Mouse (Mus musculus) Patski (cell line): ENCODE data around the gene Tcam1. TPM values are rescaled to one million over a fixed set of nuclear protein-coding genes. Genes with fewer than 3 reads are reported as not detected.
A peak's percentile ranks its signal among the peaks of the same experiment; 100 is the strongest.

Source experiments
- ATAC-seq: fragments of 100-300 bp; one replicate; pipeline ENCODE4 v1.8.0; 2021
- CTCF ChIA-PET: fragments of 350-600 bp; sonication (Branson Sonifier 250); formaldehyde crosslinking; loops from one replicate; lab custom pipeline; 2022; ENCODE audit warnings: inconsistent platforms; lab: Charles Lee
- POLR2A ChIA-PET: fragments of 350-600 bp; sonication (Branson Sonifier 250); formaldehyde crosslinking; loops from one replicate; lab custom pipeline; 2022; ENCODE audit warnings: antibody characterized with exemption, inconsistent platforms; lab: Charles Lee
- DNase-seq: peaks from one replicate; pipeline ENCODE4 v3.0.0-alpha.2; 2011; ENCODE audit warnings: low read depth, low spot score
- H3K27me3 ChIP-seq: fragments of 371-371 bp; one replicate; pipeline ENCODE4 v1.5.1; 2021
- CTCF ChIP-seq: fragments of 100-300 bp; IDR thresholded peaks from one replicate; pipeline ENCODE4 v1.5.1; 2021
- in situ Hi-C: fragments of 300-500 bp; cut with MboI; formaldehyde crosslinking; loops from 3 replicates; pipeline ENCODE4 v1.11.1; 2018; ENCODE audit warnings: low pct_unique_long_range_greater_than_20kb, mixed read lengths
- polyA plus RNA-seq: library from polyadenylated mRNA; unstranded; gene quantifications from one replicate; pipeline ENCODE4 v1.2.3, GENCODE M21; 2021

Tcam1 gene
- polyA plus RNA-seq, 1 experiment from 2014 or later: 0.37 TPM

DNA sequence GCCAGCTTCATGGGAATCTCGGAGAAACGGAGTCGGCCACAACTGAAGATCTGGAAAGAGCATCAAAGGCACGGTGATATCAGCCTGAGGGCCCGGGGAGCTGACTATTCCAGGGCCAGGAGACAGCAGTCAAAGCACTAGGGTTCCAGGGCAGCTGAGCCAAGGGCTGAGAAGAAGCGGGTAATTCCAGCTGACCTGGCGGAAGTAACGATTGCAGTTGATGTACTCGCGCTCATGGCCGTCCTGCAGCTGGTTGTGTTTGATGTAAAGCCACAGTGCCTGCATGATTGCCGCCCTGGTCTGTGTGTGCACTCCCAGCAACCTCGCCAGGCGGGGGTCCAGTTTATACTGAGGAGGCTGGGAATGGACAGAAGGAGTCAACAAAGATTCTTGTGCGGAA, 11.5 kb upstream of the Tcam1 start:
- in situ Hi-C loops: no loop called here
- POLR2A ChIA-PET: no interaction called here
- TF ChIP-seq CTCF: no peak

DNA sequence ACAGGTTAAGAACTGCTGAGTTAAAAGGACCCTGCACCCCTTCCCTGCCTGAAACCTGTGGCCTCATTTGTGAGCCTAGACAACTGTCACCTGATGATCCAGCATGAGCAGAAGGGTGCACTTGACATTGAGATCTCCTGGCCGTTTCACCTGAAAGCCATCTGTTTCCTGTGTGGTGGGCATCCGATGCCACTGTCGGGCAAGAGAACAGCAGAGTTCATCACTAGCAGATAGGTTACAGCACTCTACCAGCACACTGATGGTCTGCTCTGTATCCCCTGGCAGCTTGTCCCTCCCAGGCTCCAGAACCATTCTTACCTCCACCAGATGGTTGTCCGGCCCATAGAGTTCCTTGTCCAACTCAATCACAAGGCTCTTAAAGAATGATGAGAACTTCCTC, 10.9 kb upstream of the Tcam1 start:
- in situ Hi-C loops: no loop called here
- H3K27me3 ChIP-seq: no peaks in the 10 kb centered on the region
- ChIA-PET CTCF (interaction anchor here (1.5 to 2.0 kb wide), 2 partner anchors 9 to 10 kb away, joined by 4 read pairs; partner anchors contain the start of genes Ftsj3 and Psmc5), POLR2A (no interaction called here)
- DNase-seq (no peak), ATAC-seq (no peak)
- TF ChIP-seq CTCF: no peak

More for the DNA sequence above, 11.5 kb upstream of the Tcam1 start:
- no peak for DNase-seq
- no peaks in the 10 kb centered on the region for H3K27me3 ChIP-seq
- CTCF ChIA-PET: interaction anchor here (2.0 kb wide), 1 partner anchor 11 kb away, joined by 4 read pairs; no protein-coding TSS in a partner anchor
- ATAC-seq: no peak

DNA sequence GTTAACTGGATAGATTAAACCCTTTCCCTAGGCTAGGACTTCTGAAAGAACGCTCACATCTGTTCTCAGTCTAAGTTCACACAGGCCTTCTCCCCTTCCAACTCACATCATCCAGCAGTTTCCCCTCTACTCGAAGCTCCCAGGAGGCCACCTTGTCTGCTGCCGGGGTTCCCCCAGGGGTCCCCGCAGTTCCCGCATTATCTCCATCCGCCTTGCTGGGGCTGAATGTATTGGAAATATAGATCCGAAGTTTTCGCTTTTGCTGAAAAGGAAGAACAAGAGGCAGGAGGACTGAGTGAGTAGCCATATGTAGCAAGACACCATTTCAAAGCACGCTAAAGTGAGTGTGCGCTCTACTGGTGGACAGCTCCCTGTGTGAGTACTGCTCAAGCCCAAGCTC, 10.0 kb upstream of the Tcam1 start:
- H3K27me3 ChIP-seq: no peaks in the 10 kb centered on the region
- in situ Hi-C loops: no loop called here
- ATAC-seq (no peak), DNase-seq (no peak)
- no peak for TF ChIP-seq CTCF
- ChIA-PET CTCF (interaction anchor here (1.5 to 2.0 kb wide), 2 partner anchors 9 to 10 kb away, joined by 4 read pairs; partner anchors contain the start of genes Ftsj3 and Psmc5), POLR2A (no interaction called here)

DNA sequence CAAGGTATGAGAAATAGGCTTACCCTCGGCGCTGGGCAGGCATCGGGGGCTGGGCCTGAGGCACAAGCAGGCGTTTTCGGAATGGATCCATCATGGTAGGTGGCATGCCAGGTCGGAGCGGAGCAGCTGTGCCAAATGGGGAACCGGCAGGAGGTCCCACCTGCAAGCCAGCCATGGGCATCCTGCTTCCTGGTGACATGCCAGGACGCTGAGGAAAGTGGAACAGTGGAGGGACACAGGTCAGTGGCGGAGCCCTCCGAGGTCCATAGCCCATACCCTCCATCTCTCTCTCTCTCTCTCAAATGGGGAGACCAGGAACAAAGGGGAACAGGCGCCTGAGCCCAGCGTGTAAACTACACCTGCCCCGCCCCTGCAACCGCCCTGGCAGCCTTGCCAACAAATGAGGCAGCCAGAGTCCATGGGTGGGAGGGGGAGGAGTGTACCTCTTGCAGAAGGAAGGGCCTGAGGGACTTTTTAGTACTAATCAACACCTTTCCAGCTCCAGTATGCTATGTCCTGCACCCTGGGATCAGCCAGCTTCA, 9.1 kb upstream of the Tcam1 start:
- DNase-seq: no peak
- ChIA-PET POLR2A (interaction anchor here (0.6 kb wide), 1 partner anchor 8 kb away, joined by 4 read pairs; no protein-coding TSS in a partner anchor), CTCF (no interaction called here)
- H3K27me3 ChIP-seq: no peaks in the 10 kb centered on the region
- no peak for TF ChIP-seq CTCF
- ATAC-seq: no peak
- in situ Hi-C loops: no loop called here

DNA sequence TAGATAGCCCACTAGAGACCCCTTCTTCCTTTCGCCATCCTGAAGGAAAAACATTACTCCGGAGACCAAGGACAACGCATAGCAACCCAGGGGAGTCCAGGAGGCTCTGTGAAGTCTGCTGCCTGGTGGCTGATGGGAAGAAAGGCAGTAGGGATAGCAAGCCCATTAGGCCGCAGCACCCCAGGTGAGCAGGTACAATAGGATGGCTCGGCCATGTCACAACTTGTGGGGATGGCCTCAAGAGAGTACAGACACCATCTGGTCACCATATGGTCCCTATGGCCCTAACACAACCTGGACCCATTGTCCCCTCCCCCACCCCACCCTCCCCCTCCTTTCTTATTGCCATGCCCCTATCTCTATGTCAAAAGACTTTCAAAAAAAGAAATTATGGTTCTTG, 8.6 kb upstream of the Tcam1 start:
- CTCF ChIA-PET: no interaction called here
- no peak for ATAC-seq
- no peaks in the 10 kb centered on the region for H3K27me3 ChIP-seq
- POLR2A ChIA-PET: interaction anchor here (0.6 kb wide), 1 partner anchor 9 kb away, joined by 4 read pairs; no protein-coding TSS in a partner anchor
- no peak for DNase-seq
- in situ Hi-C loops: no loop called here
- no peak for TF ChIP-seq CTCF

DNA sequence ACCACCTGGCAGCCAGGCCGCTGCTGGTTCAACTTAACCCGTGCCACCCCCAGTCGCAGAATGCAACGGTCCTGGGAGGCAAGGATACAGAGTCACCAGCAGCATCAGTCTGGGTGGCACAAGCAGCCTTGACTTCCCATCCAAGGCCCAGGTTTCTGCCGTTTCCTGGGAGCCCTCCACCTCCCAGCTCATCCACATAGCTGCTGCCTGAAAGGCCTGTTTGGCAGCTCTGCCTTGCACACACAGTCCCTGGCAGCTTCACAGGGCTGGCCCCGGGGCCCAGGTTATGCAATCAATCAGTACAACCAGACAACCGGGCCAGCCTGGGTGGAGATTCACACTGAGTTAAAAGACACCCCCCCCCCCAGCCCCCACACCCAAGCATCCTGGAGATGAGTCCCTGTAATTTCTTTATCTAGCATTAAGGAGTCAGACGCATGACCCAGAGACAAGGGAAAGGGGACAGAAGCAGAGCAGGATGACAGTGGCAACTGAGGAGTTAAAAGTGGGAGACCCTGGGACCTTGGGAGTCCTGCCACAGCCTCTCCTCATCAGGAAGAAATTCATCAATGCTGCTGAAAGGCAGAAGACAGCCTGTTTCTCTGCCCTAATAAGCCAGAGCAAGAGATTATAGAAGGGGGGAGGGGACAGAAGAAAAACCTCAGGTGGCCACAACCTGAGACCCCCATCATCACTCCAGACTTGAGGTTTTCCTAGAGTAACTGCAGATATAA, 8.0 kb upstream of the Tcam1 start:
- ChIA-PET CTCF (interaction anchor here (1.1 kb wide), 1 partner anchor 11 kb away, joined by 4 read pairs; no protein-coding TSS in a partner anchor), POLR2A (no interaction called here)
- DNase-seq (no peak), ATAC-seq (no peak)
- TF ChIP-seq CTCF: no peak
- H3K27me3 ChIP-seq: no peaks in the 10 kb centered on the region
- in situ Hi-C loops: no loop called here

DNA sequence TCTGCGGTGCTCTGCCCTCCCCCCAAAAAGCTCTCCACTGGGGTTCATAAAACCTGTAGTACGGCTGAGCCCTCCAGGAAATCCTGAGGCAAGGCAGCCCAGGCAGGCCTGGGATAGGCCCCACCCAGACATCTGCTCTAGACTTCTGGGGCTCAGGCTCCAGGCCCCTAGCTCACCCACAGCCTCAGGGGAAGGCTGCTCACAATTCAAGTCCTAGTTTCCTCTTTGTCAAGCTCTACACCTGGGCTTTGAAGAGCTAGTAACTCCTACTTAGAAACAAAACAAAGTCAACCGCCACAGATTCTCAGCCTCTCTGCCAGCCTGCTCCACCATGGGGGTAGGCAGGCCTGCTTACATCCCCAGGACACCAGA, 7.4 kb upstream of the Tcam1 start:
- no peak for DNase-seq
- CTCF ChIA-PET: interaction anchor here (0.6 to 1.1 kb wide), 2 partner anchors 12 to 61 kb away, joined by 3 to 4 read pairs; no protein-coding TSS in a partner anchor
- no peaks in the 10 kb centered on the region for H3K27me3 ChIP-seq
- no peak for TF ChIP-seq CTCF
- in situ Hi-C loops: no loop called here
- no peak for ATAC-seq
- POLR2A ChIA-PET: no interaction called here

DNA sequence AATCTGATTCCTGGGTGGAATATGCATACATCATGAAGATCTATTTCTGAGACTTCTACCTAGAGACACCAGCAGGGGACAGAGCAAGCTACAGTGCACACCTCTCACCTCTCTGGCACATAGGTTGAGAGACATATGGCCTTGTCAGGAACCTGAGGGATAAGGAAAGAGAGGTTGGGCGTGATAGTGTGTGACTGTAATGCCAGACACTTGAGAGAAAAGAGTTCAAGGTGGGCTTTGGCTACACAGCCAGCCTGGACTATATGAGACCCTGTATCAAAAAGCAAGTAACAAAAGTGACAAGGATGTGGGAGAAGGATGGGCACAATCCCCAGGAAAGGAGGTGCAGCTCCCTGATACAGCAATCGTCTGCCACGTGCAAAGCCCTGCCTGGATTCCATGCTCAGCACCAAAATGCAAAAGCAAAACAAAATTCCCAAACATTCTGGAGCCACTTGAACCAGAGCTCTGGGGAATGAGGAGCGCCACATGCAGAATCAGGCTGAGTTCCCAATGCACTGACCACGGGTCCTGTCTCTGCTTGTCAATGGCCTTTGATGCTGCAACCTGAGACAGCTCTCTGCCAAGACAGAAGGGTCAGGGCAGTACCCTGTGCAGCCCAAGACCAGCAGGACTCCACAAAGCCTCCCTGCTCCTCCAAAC, 5.2 kb upstream of the Tcam1 start:
- ATAC-seq: no peak
- in situ Hi-C loops: no loop called here

DNA sequence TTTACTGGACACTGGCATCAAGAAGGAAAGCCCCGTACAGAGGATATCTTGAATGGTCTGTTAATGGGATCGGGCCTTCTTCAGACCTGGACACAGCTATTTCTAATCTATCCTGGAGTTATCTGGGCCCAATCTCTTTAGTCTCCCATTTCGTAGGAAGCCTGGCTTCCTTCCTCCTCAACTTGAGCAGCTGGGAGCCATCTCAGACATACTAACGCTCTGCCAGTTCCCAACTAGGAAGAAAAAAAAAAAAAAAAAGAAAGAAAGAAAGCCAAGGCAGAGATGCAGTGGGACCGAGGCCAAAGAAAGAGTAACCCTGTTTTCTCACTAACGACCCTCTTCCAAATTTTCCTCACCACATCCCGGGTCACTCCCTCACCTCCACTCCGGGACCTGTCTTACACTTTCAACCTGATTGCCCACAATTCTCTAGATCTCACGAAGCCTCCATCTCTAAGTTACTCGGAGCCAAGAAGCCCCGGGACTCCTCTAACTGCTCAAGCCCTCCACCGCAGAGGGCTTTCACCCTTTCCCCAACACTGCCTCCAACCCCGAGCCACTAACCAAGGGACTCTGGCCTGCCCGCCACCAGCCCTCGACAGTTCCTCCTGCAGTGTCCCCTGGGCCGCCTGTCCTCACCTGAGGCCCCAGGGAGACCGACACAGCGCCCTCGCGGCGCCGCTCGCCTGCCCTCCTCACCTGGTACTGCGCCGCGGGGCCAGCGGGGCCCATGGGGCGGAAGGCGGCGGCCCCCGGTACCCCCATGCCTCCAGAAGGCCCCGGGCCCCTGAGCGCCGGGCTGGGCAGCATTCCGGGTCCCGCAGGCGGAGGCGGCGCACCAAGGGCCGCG, 4.5 kb upstream of the Tcam1 start:
- DNase-seq: no peak
- ChIA-PET CTCF (no interaction called here), POLR2A (interaction anchor here (0.7 to 1.6 kb wide), 5 partner anchors 9 to 537 kb away, joined by 3 to 8 read pairs (median 4); no protein-coding TSS in a partner anchor)
- in situ Hi-C loops: no loop called here
- no peaks in the 10 kb centered on the region for H3K27me3 ChIP-seq
- ATAC-seq: peak; percentile 17
- TF ChIP-seq CTCF: no peak

More for the DNA sequence above, 5.2 kb upstream of the Tcam1 start:
- no peaks in the 10 kb centered on the region for H3K27me3 ChIP-seq
- ChIA-PET CTCF (interaction anchor here (0.7 to 0.8 kb wide), 2 partner anchors 9 to 15 kb away, joined by 3 to 4 read pairs; partner anchors contain the start of genes Ftsj3 and Psmc5), POLR2A (interaction anchor here (0.7 to 1.6 kb wide), 3 partner anchors 9 to 538 kb away, joined by 4 to 8 read pairs (median 5); no protein-coding TSS in a partner anchor)
- DNase-seq: no peak
- TF ChIP-seq CTCF: no peak
